Mouse (Mus musculus) megakaryocyte, embryonic 14.5 days (primary cell): ENCODE results near the gene Eme2.

Experiments used
- FLI1 ChIP-seq: IDR thresholded peaks from 2 replicates; pipeline ENCODE4 v1.6.1; 2012; ENCODE audit warnings: low read length, inconsistent platforms, mixed read lengths
- GATA1 ChIP-seq: IDR thresholded peaks from 3 replicates; pipeline ENCODE4 v1.6.1; 2012; ENCODE audit warnings: mixed read lengths, low read length, inconsistent platforms, borderline replicate concordance

DNA sequence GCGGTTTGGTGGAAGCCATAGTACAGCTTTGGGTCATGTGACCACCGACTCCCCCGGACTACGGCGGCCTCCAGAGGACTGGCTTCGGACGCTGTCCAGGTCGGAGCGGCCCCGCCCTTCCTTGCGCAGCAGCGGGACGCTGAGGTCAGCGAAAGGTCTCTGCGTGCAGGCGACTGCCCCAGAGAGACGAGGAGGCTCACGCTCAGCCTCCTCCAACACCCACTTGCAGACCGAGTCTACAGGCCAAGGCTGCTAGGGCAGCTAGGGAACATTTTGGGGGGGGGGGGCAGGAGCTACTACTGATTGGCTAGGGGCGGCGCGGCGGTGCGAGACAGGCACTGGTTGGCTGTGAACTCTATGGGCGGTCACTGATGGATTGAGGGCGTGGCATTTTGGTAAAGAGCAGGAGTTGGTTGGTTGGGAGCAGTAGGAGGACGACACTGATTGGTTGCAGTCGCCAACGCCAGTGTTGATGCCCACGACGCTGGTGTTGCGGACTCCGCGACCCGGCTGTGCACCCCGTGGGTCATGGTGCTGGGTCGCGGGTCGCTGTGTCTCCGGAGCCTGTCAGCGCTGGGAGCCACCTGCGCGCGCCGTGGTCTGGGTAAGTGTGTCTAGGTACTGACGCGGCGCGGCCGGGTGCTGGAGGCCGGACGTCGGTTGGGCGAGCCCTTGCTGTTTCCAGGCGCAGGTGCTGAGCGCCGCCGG is 44.7 kb downstream of the Eme2 start, which contains the start of gene Fahd1:
- TF ChIP-seq GATA1: no peak
- no peak for TF ChIP-seq FLI1
